Mouse (Mus musculus): Measurements from ENCODE around the gene Mccc1. TPM values are rescaled to one million over a fixed set of nuclear protein-coding genes. Genes with fewer than 3 reads are reported as not detected.

Gene Mccc1
- total RNA-seq, 2 experiments from 2014 or later: 2.1 TPM

- ATAC-seq (replicated peaks; ENCODE audit: low FRiP score, poor library complexity, severe bottlenecking): no peak
Measured at GRCm38 (mm10) chr3:35967366-35967921, 33.0 kb downstream of the Mccc1 start.

GRCm38 (mm10) chr3:35966493-35966892 is 34.0 kb downstream of the Mccc1 start:
- ATAC-seq (replicated peaks; ENCODE audit: low FRiP score, poor library complexity, severe bottlenecking): no peak

GRCm38 (mm10) chr3:35964928-35965327 is 35.5 kb downstream of the Mccc1 start:
- ATAC-seq (replicated peaks; ENCODE audit: low FRiP score, poor library complexity, severe bottlenecking): no peak

- no peak for ATAC-seq (replicated peaks; ENCODE audit: low FRiP score, poor library complexity, severe bottlenecking)
Measured at GRCm38 (mm10) chr3:35963921-35964320, 36.6 kb downstream of the Mccc1 start.

- ATAC-seq (replicated peaks; ENCODE audit: low FRiP score, poor library complexity, severe bottlenecking): no peak
Measured at GRCm38 (mm10) chr3:35963401-35963800, 37.1 kb downstream of the Mccc1 start.

GRCm38 (mm10) chr3:35962967-35963366 is 37.5 kb downstream of the Mccc1 start:
- no peak for ATAC-seq (replicated peaks; ENCODE audit: low FRiP score, poor library complexity, severe bottlenecking)

- no peak for ATAC-seq (replicated peaks; ENCODE audit: low FRiP score, poor library complexity, severe bottlenecking)
Measured at GRCm38 (mm10) chr3:35957230-35957629, 43.2 kb downstream of the Mccc1 start.

GRCm38 (mm10) chr3:35954901-35955575 is 45.4 kb downstream of the Mccc1 start:
- no peak for ATAC-seq (replicated peaks; ENCODE audit: low FRiP score, poor library complexity, severe bottlenecking)

- ATAC-seq (replicated peaks; ENCODE audit: low FRiP score, poor library complexity, severe bottlenecking): no peak
Measured at GRCm38 (mm10) chr3:35953816-35954215, 46.7 kb downstream of the Mccc1 start.

GRCm38 (mm10) chr3:35953184-35953583 is 47.3 kb downstream of the Mccc1 start:
- ATAC-seq (replicated peaks; ENCODE audit: low FRiP score, poor library complexity, severe bottlenecking): no peak

GRCm38 (mm10) chr3:35948197-35948596 is 52.3 kb downstream of the Mccc1 start:
- no peak for ATAC-seq (replicated peaks; ENCODE audit: low FRiP score, poor library complexity, severe bottlenecking)

GRCm38 (mm10) chr3:35940520-35941135 is 59.9 kb downstream of the Mccc1 start:
- ATAC-seq (replicated peaks; ENCODE audit: low FRiP score, poor library complexity, severe bottlenecking): no peak

- ATAC-seq (replicated peaks; ENCODE audit: low FRiP score, poor library complexity, severe bottlenecking): no peak
Measured at GRCm38 (mm10) chr3:35940047-35940446, 60.4 kb downstream of the Mccc1 start.

- no peak for ATAC-seq (replicated peaks; ENCODE audit: low FRiP score, poor library complexity, severe bottlenecking)
Measured at GRCm38 (mm10) chr3:35937345-35937744, 63.1 kb downstream of the Mccc1 start, which contains the start of gene Dcun1d1. Dcun1d1 (minus strand) TSS chr3:35937445.

- ATAC-seq (replicated peaks; ENCODE audit: low FRiP score, poor library complexity, severe bottlenecking): peak; percentile 53
Measured at GRCm38 (mm10) chr3:35933405-35933777, 67.1 kb downstream of the Mccc1 start.

GRCm38 (mm10) chr3:35932735-35933404 is 67.6 kb downstream of the Mccc1 start:
- peak; percentile 44 for ATAC-seq (replicated peaks; ENCODE audit: low FRiP score, poor library complexity, severe bottlenecking)

GRCm38 (mm10) chr3:35931896-35932727 is 68.4 kb downstream of the Mccc1 start:
- peak; percentile 55 for ATAC-seq (replicated peaks; ENCODE audit: low FRiP score, poor library complexity, severe bottlenecking)

GRCm38 (mm10) chr3:35931359-35931758 is 69.1 kb downstream of the Mccc1 start:
- 0 out of 2 replicates have a peak, but pooled peaks have one; percentile 10 for ATAC-seq (replicated peaks; ENCODE audit: low FRiP score, poor library complexity, severe bottlenecking)

- no peak for ATAC-seq (replicated peaks; ENCODE audit: low FRiP score, poor library complexity, severe bottlenecking)
Measured at GRCm38 (mm10) chr3:35929831-35930230, 70.6 kb downstream of the Mccc1 start.

GRCm38 (mm10) chr3:35929406-35929805 is 71.1 kb downstream of the Mccc1 start:
- ATAC-seq (replicated peaks; ENCODE audit: low FRiP score, poor library complexity, severe bottlenecking): no peak

Measured in erythroid progenitor cell, adult 5-6 weeks (primary cell).